Mouse (Mus musculus): ENCODE results near the gene Theg. TPM values are rescaled to one million over a fixed set of nuclear protein-coding genes. Genes with fewer than 3 reads are reported as not detected.

Theg gene
- total and polyA plus RNA-seq, 3 experiments: not detected

DNA sequence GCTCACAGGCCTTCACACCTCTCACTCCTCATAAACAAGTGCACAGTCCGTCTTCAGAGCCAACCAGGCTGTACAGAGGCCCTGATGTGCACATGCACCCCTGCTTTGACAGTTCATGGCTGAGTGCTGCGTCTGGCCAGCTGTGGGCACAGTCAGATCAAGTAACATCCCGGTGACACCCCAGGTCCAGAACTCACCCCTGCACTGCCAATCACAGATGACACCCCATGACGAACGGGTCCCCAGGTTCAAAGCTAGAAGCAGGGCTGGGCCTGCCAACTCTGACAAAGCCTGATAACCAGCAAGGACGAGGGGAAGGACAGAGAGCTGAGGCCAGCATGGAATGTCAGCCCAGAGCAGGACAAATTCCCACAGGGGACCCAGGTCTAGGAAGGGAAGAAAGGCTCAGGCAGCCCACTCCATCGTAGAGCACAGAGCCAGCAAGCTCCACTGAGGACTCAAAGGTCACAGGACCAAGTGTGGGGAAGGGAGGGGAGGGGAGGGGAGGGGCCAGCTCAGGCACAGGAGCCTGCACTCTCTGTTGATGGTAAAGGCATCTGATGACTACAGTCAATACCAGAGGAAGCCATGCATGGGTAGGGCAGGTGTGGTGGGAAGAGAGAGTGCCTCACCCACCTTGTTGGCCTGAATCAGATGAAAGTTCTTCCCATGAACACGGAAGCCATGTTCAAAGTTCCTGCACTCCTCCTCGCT is 43.1 kb downstream of the Theg start:
- no peak overlapping the region for H3K4me3 ChIP-seq (ENCODE audit: control insufficient read depth in 1 of 2, insufficient read depth in 1 of 2, low read depth in 2 of 2, low read length in 2 of 2)
- no peak for DNase-seq (ENCODE audit: low read depth, low spot score)
- H3K9me3 ChIP-seq (replicated peaks; ENCODE audit: insufficient read depth, low read length): no peaks in the 10 kb centered on the region
- no peak overlapping the region for H3K27ac ChIP-seq (ENCODE audit: control insufficient read depth, low read depth, low read length)
- no peak overlapping the region for H3K9ac ChIP-seq (ENCODE audit: control insufficient read depth, low read depth, low read length, poor library complexity, severe bottlenecking)
- H3K36me3 ChIP-seq (ENCODE audit: control insufficient read depth in 1 of 2, insufficient read depth in 2 of 2, low read length in 2 of 2): no peaks in the 10 kb centered on the region; a peak in 1 of 4 replicates
- H3K4me1 ChIP-seq (ENCODE audit: control insufficient read depth in 1 of 2, insufficient read depth in 2 of 2, low read length in 2 of 2): no peaks in the 10 kb centered on the region
- no peaks in the 10 kb centered on the region for H3K27me3 ChIP-seq (ENCODE audit: control insufficient read depth in 1 of 2, insufficient read depth in 2 of 2, low read length in 2 of 2)
- TF ChIP-seq ETS1 (IDR thresholded peaks at IDR 0.05; ENCODE audit: low read depth, low read length): no peak
- no peaks in the 10 kb centered on the region for H3K79me2 ChIP-seq (ENCODE audit: control insufficient read depth, insufficient read depth, low read length, poor library complexity)

DNA sequence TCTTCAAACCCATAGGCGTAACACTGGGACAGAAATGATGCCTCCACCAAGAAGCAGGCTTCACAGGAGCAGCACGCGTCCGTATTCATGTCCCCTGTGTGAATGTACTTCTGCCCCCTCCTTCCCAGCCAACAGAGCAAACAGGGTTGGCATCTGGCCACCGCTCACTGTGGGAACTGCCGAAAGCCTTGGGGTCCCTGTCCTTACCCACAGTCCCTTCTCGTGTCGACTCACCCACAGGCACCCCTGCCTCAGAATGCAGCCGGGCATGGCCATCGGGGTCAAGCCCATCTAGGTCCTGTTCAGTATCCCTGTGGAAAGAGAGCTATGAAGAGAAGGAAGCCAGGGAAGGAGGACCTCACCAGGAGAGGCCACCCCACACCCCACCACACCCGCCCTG is 45.0 kb downstream of the Theg start:
- Histone ChIP-seq H3K27me3 (ENCODE audit: control insufficient read depth in 1 of 2, insufficient read depth in 2 of 2, low read length in 2 of 2) (no peaks in the 10 kb centered on the region), H3K4me1 (ENCODE audit: control insufficient read depth in 1 of 2, insufficient read depth in 2 of 2, low read length in 2 of 2) (no peaks in the 10 kb centered on the region), H3K9me3 (replicated peaks; ENCODE audit: insufficient read depth, low read length) (no peaks in the 10 kb centered on the region), H3K9ac (ENCODE audit: control insufficient read depth, low read depth, low read length, poor library complexity, severe bottlenecking) (no peak overlapping the region), H3K27ac (ENCODE audit: control insufficient read depth, low read depth, low read length) (no peak overlapping the region), H3K4me3 (ENCODE audit: control insufficient read depth in 1 of 2, insufficient read depth in 1 of 2, low read depth in 2 of 2, low read length in 2 of 2) (no peak overlapping the region), H3K36me3 (ENCODE audit: control insufficient read depth in 1 of 2, insufficient read depth in 2 of 2, low read length in 2 of 2) (no peaks in the 10 kb centered on the region; a peak in 1 of 4 replicates), H3K79me2 (ENCODE audit: control insufficient read depth, insufficient read depth, low read length, poor library complexity) (no peaks in the 10 kb centered on the region)
- no peak for DNase-seq (ENCODE audit: low read depth, low spot score)
- no peak for TF ChIP-seq MAZ (IDR thresholded peaks at IDR 0.05; ENCODE audit: low read depth, low read length)
- no peak for TF ChIP-seq POLR2AphosphoS5 (IDR thresholded peaks at IDR 0.05; ENCODE audit: borderline replicate concordance, low read depth, low read length)
- TF ChIP-seq GABPA (IDR thresholded peaks at IDR 0.05; ENCODE audit: low read depth, low read length): no peak
- no peak for TF ChIP-seq CHD1 (IDR thresholded peaks at IDR 0.05; ENCODE audit: low read depth, low read length)
- TF ChIP-seq GATA1 (IDR thresholded peaks at IDR 0.05; ENCODE audit: low read depth, low read length): no peak
- TF ChIP-seq MAFK (IDR thresholded peaks at IDR 0.05; ENCODE audit: borderline replicate concordance, low read depth, low read length): no peak
- TF ChIP-seq ZNF384 (IDR thresholded peaks at IDR 0.05; ENCODE audit: low read depth, low read length): no peak
- TF ChIP-seq JUND (IDR thresholded peaks at IDR 0.05; ENCODE audit: low read depth, low read length): no peak
- no peak for TF ChIP-seq MEF2A (IDR thresholded peaks at IDR 0.05; ENCODE audit: extremely low read depth, insufficient replicate concordance, low read depth, low read length, poor library complexity, severe bottlenecking)

DNA sequence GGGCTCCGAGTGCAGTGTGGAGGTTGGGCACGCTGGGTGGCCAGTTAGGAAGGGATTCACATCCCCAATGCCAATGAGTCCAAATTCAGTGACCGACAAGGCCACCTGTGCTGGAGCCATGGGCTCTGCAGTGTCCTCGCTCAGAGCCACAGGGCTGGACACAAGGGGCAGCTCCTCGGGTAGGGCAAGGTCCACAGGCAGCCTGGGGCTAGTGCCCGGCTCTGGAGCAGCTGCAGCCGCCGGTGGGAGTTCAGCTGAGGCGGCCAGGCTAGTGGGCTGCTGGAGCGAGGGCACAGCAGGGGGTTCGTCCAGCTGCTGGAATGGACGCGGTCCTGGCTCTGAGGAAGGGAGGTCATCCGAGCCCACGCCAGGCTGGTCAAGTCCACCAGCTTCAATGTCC is 45.6 kb downstream of the Theg start:
- H3K4me3 ChIP-seq (ENCODE audit: control insufficient read depth in 1 of 2, insufficient read depth in 1 of 2, low read depth in 2 of 2, low read length in 2 of 2): no peak overlapping the region
- H3K9me3 ChIP-seq (replicated peaks; ENCODE audit: insufficient read depth, low read length): no peaks in the 10 kb centered on the region
- no peak overlapping the region for H3K9ac ChIP-seq (ENCODE audit: control insufficient read depth, low read depth, low read length, poor library complexity, severe bottlenecking)
- no peak overlapping the region for H3K27ac ChIP-seq (ENCODE audit: control insufficient read depth, low read depth, low read length)
- no peak for DNase-seq (ENCODE audit: low read depth, low spot score)
- H3K27me3 ChIP-seq (ENCODE audit: control insufficient read depth in 1 of 2, insufficient read depth in 2 of 2, low read length in 2 of 2): no peaks in the 10 kb centered on the region
- H3K79me2 ChIP-seq (ENCODE audit: control insufficient read depth, insufficient read depth, low read length, poor library complexity): no peaks in the 10 kb centered on the region
- TF ChIP-seq POLR2A (IDR thresholded peaks at IDR 0.05; ENCODE audit: control insufficient read depth in 1 of 2, insufficient read depth in 1 of 2, low read depth in 1 of 2, low read length in 2 of 2, poor library complexity in 1 of 2) (no peak), USF2 (IDR thresholded peaks at IDR 0.05; ENCODE audit: borderline replicate concordance in 1 of 2, insufficient read depth in 1 of 2, low read depth in 1 of 2, low read length in 2 of 2) (no peak), ZC3H11A (IDR thresholded peaks at IDR 0.05; ENCODE audit: low read depth, low read length) (no peak), ZNF384 (IDR thresholded peaks at IDR 0.05; ENCODE audit: low read depth, low read length) (no peak), EP300 (IDR thresholded peaks at IDR 0.05; ENCODE audit: low read depth in 1 of 2, low read length in 2 of 2) (no peak), SIN3A (IDR thresholded peaks at IDR 0.05; ENCODE audit: low read length) (no peak), RAD21 (IDR thresholded peaks at IDR 0.05; ENCODE audit: low read depth, low read length) (no peak), POLR2AphosphoS2 (IDR thresholded peaks at IDR 0.05; ENCODE audit: low read length) (no peak), GABPA (IDR thresholded peaks at IDR 0.05; ENCODE audit: low read depth, low read length) (no peak), ZMIZ1 (IDR thresholded peaks at IDR 0.05; ENCODE audit: low read depth, low read length) (no peak), NELFE (IDR thresholded peaks at IDR 0.05; ENCODE audit: low read depth, low read length) (no peak), MEF2A (IDR thresholded peaks at IDR 0.05; ENCODE audit: extremely low read depth, insufficient replicate concordance, low read depth, low read length, poor library complexity, severe bottlenecking) (no peak)
- no peaks in the 10 kb centered on the region for H3K4me1 ChIP-seq (ENCODE audit: control insufficient read depth in 1 of 2, insufficient read depth in 2 of 2, low read length in 2 of 2)
- no peaks in the 10 kb centered on the region; a peak in 1 of 4 replicates for H3K36me3 ChIP-seq (ENCODE audit: control insufficient read depth in 1 of 2, insufficient read depth in 2 of 2, low read length in 2 of 2)

All from MEL (cell line).